Mouse (Mus musculus): ENCODE results near the gene Exd1.

The Exd1 gene

DNA sequence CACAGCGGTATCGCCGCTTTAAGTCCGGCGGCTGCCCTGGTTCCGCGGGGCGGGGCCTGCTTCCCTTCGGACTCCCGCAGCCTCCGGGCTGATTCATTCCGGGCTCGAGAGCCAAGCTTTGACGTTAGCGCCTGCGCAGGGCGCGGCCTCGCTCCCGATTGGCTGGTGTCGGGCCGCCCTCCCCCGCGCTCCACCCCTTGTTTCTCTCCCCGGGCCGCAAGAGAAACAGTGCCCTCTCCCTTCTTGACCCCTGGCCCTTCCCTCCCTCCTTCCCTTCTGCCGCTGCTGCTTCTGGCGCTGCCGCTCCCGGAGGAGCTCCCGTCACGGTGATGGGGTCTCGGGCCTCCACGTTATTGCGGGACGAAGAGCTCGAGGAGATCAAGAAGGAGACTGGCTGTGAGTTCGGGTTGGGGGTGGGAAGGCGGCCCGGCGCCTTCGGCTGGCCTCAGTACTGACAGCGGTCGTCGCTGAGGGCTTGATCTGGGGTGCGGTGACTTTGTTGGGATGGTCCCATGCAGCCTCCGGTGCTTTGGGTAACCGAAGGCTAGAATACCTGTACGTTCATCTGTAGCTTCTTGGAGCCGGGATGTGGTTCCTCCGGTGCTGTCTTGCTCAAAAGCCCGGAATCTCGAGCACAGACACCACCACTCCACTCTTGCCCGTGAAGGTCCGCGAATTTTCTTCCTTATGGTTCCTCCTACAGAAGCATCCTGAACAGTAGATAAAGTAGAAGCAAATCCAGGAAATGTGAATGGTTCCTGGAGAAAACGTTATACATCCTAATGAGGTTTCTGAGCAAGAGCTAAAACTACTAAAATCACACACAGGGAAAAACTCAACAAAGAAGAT lies at the start of gene Exd1, which contains the start of gene Chp1:
Gene Exd1, minus strand, starts transcription at position 106 of the 849 bp plus-strand sequence.
Gene Chp1, plus strand, starts transcription at position 176 of the 849 bp plus-strand sequence.
- DNase-seq = peak; percentile 99

DNA sequence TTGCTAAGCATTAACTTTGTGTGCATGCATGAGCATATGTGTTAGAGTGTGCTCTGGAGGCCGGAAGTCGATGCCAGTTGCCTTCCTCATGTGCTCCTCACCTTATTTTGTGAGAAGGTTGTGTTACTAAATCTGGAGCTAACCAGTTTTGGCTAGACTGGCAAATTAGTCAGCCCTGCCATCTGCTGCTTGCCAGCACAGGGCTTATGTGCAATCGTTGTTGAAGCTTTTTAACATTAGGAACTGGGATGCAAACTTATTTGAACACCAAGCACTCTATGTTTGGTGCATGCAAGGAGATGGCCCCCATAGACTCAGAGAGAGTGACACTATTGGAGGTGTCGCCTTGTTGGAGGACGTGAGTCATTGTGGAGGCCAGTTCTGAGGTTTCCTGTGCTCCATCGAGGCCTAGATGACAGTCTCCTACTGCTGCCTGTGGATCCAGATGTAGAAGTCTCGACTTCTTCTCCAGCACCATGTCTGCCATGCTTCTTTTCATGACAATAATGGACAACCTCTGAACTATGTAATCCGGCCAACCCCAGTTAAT lies 49.4 kb upstream of the Exd1 start:
- DNase-seq = peak in 1 of 2 experiments; percentile 17

DNA sequence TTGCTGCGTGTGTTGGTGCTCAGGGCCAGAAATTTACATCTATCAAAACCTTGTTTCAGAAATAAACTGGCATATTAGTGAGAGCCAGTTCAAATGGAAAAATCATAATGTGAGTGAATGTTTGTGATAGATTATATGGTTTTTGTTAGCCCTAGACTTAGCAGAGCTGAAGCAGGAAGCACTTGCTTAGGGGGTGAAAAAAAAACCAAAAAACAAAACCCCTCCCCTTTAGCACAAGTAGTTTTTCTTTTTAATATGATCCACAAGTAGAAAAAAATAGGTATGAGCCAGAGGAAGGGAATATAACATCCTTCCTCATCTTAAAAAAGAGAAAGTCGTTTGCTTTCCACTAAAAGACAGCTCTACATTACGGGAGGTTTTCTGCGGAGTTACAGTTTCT lies 47.9 kb upstream of the Exd1 start:
- no peak for DNase-seq

DNA sequence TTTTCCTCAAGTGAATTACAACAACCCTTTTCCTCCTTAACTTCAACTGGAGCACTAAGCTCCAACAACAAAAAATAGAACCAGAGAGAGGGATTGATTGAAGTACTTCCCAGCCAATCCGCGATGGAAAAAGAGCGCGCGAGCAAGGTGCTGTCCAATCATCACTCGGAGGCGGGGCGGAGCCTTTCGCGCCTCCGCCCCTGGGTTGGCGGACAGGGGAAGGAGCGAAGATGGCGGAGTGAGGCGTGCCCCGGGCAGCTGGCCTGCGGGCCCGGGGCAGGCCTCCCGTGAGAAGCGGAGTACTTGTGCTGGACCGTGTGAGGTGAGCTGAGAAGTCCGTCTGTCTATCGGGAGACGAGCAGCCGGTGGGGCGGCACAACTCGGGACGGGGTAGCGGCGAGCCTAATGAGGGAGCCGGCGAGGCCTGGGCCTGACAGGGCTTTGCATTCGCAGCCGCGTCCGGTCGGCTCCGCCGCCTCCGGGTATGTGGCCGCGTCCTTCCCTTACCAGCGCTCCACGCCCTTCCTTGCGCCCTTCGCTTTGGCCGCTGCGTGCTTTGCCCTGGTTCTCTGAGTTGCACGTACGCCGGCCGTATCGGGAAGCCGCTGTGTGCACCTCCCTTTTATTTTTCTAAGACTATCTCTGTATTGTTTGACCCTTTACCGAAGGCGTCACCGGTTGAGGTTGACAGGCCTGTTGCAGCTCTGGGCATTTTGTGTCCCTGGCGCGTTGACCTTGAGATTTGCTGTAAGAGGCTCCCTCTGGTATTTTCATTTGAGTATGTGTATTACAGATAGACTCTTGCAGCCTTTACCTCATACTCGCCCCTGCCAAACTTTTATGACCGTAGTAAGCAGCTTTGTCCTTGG lies 46.9 kb upstream of the Exd1 start:
- peak; percentile 97 to 98 for DNase-seq

DNA sequence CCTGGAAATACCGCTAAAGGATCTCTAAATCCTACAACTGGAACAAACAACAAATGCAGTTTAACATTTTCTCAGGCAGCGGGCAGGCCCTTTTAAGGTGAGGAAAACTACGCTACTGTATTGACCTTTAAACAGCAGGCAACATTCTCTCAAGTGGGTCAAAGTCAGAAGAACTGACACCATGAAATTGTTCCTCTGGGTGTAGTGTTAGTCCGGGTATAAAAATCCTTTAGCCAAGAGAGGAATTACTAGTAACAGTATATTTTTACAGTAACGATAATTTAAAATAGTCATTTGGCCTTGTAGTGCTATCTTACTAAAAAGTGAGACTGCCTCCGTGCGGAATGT lies 46.3 kb upstream of the Exd1 start:
- peak in 1 of 2 experiments; percentile 25 for DNase-seq

DNA sequence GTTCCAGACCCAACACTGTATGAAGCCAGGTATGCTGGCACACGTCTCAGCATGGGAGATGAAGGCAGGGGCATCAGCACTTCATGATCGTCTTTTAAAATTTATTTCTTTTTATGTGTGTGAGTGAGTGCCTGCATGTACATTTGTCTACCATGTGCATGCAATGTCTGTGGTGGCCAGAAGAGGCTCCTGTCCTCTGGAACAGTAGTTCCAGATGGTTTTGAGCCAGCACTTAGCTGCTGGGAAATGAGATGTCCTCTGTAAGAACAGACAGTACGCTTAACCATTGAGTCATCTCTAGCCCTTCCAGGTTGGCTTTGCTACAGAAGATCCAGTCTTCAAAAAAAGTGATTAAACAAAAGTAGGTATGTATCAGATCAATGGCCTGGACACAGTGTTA lies 43.8 kb upstream of the Exd1 start:
- DNase-seq = no peak

DNA sequence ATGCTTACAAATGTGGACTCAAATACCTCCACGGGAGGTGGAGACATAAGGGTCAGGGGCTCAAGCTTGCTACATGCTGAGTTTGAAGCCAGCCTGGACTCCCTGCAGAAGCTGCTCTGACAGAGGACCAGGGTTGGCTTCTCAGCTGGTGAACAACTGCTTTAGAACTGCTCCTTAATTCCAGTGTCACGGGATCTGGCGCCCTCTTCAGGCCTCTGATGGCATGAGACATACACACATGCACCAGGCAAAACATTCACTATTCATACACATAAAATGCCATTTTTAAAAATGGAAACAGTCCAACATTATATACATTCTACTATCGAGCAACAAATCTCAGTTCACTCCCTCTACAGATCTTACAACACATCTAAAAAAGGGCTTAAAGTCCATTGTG lies 40.0 kb upstream of the Exd1 start:
- DNase-seq = peak; percentile 49 to 85

DNA sequence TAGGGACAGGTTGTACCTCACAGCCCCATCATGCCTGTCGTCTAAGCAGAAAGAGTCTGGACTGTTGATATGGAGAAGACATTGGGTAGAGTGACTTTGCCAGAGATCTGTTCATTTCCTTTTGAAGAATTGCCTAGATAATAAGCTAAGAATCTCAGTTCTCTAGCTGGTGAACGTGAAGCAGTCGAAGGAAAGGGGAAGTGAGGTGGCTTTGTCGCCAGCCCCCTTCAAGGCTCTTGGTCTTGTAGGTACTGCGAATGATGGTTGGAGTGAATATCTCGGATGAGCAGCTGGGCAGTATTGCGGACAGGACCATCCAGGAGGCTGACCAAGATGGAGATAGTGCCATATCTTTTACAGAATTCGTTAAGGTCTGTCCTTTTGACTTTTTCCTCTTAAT lies 36.9 kb upstream of the Exd1 start:
- DNase-seq = no peak

DNA sequence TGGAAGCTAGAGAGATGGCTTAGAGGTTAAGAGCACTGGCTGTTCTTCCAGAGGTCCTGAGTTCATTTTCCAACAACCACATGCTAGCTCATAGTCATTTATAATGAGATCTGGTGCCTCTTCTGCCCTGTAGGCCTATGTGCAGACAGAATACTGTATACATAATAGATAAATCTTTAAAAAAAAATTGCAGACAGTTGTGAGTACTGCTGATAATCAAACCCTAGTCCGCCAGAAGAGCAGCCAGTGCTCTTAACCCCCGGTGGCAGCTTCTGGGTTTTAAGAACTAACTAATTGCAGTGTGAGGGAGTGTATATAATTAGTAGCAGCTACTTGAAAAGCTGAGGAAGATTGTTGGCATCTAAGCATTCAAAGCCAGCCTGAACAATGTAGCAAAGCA lies 36.0 kb upstream of the Exd1 start:
- no peak for DNase-seq

DNA sequence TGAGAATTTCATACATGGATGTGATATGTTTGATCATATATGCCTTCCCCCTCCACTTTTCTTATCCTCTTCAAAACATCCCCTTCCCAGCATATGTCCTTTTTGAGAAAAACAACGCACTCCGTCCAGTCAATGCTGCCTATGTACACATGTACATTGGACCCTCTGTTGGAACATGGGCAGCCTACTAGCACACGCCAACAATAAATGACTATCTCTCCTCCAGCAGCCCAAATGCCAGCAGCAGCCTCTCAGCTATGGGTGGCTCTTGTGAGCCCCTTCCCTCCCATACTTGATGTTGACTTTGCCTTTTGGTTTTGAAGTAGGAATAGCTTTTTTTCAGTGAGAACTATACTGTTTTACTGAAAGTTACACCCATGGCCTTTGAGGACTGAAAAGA lies 34.1 kb upstream of the Exd1 start:
- DNase-seq = no peak

DNA sequence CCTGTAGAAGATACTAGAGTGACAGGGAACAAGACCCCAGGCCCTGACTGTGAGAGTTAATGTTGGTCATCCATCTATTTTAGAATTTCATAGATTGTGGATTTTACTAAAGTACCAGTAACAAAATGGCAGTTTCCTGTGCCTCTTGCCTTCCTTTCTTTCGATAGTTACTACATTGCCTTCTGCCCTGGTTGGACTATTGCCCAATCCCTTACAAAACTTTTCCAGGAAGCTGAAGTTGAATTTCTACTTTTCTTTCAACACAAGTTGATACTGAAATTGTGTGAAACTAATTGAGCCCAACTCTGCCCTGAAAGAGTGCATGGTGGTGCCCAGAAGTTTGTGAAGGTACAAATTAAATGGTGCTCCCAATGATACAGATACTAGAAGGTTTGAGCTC lies 25.0 kb upstream of the Exd1 start:
- no peak for DNase-seq

DNA sequence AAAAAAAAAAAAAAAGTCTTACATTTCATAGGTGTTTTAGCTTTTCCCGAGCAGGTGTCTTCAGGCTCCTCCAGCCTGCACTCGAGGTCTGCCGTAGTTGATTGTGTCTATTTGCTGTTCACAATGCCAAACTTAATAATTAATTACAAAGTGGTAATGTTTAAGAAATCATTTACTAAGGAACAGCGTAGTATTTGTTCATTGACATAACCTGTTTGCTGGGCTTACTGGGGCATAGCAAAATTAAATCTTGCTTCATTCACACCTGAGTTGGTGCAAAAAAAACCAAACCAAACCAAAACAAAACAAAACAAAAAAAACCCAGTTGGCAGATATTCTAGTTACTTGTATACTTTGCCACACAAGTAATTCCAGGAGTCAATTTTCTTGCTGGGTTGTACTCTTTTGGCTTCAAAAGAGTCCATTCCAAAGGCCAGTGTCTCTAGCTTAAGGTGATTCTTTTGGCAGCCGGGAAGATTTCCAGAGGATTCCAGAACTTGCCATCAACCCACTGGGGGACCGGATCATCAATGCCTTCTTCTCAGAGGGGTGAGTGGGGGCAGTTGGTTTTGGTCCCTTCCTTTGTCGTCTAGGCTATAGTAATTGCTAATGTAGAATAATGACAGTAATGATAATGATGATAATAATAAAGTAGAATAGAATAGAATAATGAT lies 18.9 kb upstream of the Exd1 start:
- DNase-seq = peak; percentile 64 to 78

DNA sequence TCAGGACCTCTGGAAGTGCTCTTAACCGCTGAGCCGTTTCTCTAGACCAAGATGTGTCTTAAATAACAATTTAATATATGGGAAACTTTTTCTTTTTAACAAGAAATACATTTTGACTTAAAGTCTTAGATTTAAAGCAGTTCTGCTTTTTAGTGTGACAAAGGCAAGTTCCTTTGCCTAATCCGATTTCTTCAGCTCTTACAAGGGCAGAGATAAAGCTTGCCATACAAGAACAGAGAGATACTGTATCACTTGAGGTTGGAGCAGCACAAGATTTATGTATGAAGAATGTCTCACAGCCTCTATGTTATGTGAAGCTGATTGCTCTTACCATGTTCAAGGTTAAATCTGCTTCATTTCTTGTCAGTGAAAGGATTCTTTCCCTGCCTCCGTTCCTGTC lies 17.9 kb upstream of the Exd1 start:
- DNase-seq = no peak

DNA sequence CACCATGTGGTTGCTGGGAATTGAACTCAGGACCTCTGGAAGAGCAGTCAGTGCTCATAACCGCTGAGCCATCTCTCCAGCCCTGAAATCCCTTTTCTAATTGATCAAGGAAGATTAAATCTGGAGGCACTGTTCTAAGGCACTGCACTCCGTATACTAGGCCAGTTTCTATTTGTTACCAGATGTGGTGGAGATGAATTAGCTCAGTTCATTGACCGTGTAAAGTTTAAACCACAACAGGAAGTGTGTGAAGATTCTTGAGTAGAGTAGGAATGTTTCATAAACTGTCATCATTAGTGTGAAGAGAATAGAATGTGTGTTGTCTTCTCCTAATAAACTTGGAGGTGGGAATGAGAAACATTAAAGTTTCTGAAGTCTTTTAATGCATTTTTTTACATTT lies 14.4 kb upstream of the Exd1 start:
- DNase-seq = no peak

DNA sequence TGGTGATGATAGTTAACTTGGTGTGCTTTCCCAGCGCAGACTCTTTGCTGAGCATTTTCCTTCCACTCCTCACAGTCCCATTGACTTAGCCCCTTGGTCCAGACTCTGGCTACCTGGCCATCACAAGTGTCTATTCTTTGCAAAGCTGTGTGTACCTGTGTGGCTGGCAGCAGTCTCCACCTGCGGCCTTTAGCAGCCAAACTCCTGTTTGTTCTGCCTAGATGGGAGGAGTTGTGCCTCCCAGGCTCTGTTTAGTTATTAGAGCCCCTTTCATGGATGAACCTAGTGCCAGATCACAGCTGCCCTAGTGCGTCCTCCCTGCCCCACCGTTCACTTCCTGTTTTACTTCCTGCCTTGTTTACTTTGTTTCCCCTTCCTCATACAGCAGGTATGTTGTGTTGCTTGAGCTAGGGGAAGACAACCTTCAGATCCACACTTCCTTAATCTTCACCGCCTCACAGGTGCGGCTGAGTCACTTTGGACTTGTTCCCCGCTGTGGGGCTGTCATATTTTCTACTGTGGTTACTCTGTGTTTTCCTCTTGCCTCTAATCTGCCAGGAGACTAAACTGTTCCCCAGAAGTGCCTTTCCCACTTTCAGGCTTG lies 11.4 kb upstream of the Exd1 start:
- no peak for DNase-seq

DNA sequence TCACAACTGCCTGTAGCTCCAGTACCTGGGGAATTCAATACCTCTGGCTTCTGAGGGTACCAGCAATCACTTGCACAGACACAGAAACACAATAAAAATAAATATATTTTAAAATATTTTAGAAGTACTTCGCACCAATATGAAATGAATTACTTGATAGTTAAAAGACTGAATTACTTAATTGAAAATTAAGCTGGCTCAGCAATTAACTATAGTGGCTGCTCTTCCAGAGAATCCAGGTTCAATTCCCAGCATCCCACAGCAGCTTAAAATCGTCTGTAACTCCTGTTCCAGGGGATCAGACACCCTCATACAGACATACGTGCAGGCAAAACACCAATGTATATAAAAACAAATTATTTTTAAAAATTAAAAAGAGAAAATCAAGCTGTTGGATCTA lies 10.6 kb upstream of the Exd1 start:
- DNase-seq = no peak

DNA sequence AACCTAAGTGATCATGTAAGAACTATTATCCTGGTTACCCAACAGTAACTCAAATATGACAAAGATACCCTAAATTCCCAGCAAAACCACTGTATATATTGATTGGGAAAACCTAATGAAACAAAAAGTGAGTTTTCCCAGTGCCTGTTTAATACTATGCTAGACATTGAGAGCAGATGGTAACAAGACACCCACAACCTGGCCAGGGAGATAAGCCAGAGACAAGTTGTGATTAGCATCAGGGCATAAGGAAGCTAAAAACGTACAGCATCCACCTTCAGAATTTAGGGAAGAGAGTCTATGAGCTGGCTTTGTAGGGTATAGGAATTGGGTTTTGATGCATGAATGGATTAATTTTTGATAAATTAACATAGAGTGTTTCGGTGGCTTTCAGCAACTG lies 2.3 kb upstream of the Exd1 start:
- DNase-seq = no peak

DNA sequence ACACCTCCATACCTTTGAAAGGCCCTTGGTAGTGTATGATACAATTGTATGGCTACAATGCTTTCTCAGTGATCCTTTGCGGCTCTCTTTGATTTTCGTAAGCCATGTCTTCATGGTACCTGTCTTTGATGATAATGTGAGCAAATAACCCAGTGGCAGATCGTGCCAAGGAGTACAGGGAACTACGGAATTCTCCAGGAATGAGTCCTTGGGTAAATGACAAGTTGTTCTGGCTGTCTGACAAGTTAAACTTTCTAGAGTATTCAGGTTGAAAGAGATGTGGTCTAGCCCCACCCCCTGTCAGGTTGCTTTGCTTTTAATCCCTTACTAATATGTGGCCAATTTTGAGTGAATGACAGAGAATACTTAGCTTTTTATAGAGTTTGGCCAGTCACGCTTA lies 1.3 kb upstream of the Exd1 start:
- peak; percentile 25 to 33 for DNase-seq

DNA sequence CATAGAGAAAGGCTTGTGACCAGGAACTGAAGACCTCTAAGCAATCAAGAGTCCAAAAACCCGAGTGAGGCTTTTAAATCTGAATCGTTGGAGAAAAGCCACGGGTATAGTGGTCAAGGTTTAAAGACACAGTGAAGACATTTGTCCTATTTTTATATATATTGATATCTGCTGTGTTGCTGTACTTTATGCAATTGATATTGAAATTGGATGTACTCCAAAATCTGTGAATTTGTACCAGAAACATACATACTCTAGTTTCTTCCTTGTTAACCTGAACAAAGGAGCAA lies 889 bp upstream of the Exd1 start:
- DNase-seq = no peak

DNA sequence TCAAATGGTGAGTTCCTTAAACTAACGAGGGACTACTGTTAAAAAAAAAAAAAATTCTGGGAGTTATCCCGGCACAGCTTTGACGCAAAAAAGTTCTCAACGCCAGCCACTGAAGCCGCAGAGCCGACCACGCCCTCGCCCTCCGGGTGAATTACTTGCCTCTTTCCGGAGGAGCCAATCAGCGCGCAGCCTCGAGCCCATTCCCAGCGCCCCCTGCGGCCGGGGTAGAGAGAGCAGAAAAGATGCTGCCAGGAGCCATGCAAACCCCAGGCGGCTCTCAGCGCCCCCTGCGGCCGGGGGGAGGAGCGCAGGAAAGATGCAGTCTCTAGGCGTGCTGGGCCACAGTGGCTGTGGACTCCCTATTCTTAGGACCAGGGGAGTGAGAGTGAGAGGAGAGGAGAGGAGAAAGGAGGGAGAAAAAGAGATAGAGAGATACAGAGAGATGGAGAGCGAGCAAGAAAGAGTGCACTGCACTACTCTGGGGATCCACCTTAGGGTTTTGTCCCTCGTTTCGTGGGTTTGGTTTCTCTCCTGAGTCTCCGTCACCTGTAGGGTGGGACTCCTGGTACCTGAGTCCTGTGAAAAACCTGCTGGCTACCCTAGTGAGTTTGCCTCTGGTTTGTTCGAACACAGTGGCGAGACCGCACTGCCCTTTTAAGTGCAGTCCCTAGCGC lies 442 bp downstream of the Exd1 start:
- DNase-seq = peak; percentile 85 to 90

DNA sequence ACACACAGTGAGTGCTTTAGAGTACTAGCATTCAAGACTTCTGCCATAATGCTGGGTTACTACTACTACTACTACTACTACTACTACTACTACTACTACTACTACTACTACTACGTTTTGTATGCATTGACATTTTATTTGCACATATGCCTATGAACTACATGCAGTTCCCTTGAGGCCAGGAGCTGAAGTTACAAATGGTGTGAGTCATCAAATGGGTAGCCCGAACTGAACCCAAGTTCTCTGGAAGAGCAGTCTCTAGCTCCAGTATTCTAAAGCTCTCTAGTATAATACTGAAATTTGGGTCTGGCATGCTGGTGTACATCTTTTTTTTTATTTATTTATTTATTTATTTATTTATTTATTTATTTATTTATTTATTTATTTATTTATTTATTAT lies 3.8 kb downstream of the Exd1 start:
- DNase-seq = no peak

DNA sequence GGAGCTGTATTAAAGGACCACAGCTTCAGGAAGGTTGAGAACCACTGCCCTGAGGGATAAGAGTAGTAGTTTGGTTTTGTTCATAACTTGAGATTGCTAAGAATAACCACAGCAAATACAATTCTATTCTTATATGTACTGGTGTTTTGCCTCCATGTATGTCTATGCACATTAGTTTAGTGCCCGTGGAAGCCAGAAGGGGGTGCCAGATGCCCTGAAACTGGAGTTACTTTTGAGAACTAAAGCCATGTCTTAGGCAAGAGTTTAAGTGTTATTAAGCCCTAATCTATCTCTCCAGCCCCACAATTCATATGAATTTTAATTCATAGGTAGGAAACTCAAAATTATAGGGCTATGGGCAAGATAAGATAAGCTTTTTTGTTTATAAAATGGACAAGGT lies 5.3 kb downstream of the Exd1 start:
- peak; percentile 61 to 81 for DNase-seq

Data from kidney, adult 8-10 months (tissue).